Mouse (Mus musculus): Measurements from ENCODE around the gene Patj. TPM values are rescaled to one million over a fixed set of nuclear protein-coding genes. Genes with fewer than 3 reads are reported as not detected.

Gene Patj
- total and polyA plus RNA-seq, 3 experiments, result 0.19 to 0.46 TPM; not detected in 1

DNA sequence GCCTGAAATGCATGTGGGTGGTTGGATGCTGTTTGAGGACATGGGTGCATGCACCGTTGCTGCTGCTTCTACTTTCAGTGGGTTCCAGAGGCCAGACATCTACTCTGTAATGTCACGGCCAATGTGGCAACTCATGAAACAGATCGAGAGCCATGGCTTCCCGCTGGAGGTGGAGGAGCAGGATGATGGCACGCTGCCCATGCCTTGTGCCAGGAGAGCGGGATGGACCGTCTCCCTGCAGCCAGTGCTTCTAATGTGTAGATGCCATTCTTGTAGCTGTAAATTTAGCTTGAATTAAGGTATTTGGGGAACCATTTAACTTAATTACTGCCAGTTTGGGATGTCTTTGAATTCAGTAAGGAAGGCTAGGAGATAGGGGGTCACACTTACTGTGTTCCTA, 270.3 kb downstream of the Patj start:
- Histone ChIP-seq H3K4me1 (ENCODE audit: control insufficient read depth in 1 of 2, insufficient read depth in 2 of 2, low read length in 2 of 2) (no peaks in the 10 kb centered on the region), H3K4me3 (ENCODE audit: control insufficient read depth in 1 of 2, insufficient read depth in 1 of 2, low read depth in 2 of 2, low read length in 2 of 2) (no peak overlapping the region), H3K27ac (ENCODE audit: control insufficient read depth, low read depth, low read length) (no peak overlapping the region), H3K9me3 (replicated peaks; ENCODE audit: insufficient read depth, low read length) (no peaks in the 10 kb centered on the region), H3K79me2 (ENCODE audit: control insufficient read depth, insufficient read depth, low read length, poor library complexity) (no peaks in the 10 kb centered on the region), H3K27me3 (ENCODE audit: control insufficient read depth in 1 of 2, insufficient read depth in 2 of 2, low read length in 2 of 2) (no peaks in the 10 kb centered on the region), H3K9ac (ENCODE audit: control insufficient read depth, low read depth, low read length, poor library complexity, severe bottlenecking) (no peak overlapping the region), H3K36me3 (ENCODE audit: control insufficient read depth in 1 of 2, insufficient read depth in 2 of 2, low read length in 2 of 2) (no peaks in the 10 kb centered on the region)
- TF ChIP-seq GABPA (IDR thresholded peaks at IDR 0.05; ENCODE audit: low read depth, low read length) (no peak), KAT2A (conservative IDR thresholded peaks at IDR 0.05; ENCODE audit: low read depth, low read length) (no peak), USF2 (IDR thresholded peaks at IDR 0.05; ENCODE audit: borderline replicate concordance in 1 of 2, insufficient read depth in 1 of 2, low read depth in 1 of 2, low read length in 2 of 2) (no peak), MYC (IDR thresholded peaks at IDR 0.05; ENCODE audit: low read depth, low read length) (no peak), UBTF (IDR thresholded peaks at IDR 0.05; ENCODE audit: borderline replicate concordance, insufficient read depth, low read depth, low read length) (no peak), EP300 (IDR thresholded peaks at IDR 0.05; ENCODE audit: low read depth in 1 of 2, low read length in 2 of 2) (no peak), ZKSCAN1 (IDR thresholded peaks at IDR 0.05; ENCODE audit: low read depth, low read length) (no peak), BHLHE40 (IDR thresholded peaks at IDR 0.05; ENCODE audit: borderline replicate concordance, low read depth, low read length) (no peak)
- DNase-seq (ENCODE audit: low read depth, low spot score), result no peak

DNA sequence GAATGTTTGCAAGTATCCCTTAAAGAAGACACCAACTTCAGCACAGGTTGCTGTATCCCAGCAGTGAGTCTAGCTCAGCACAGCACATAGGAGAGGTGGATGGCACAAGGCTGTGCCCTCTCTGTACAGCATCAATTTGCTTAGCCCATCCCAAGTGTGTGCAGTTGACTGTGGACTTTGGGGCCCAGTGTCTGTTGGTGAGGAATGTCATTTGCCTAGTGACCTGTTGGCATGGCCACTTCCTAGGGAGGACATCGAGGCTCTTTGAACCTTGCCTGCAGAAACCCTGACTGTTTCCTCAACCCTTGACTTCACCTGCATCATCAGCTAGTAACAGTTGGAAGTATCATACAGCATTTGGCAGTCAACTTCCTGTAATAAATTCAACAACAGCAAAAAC, 270.9 kb downstream of the Patj start:
- Histone ChIP-seq H3K9me3 (replicated peaks; ENCODE audit: insufficient read depth, low read length) (no peaks in the 10 kb centered on the region), H3K27me3 (ENCODE audit: control insufficient read depth in 1 of 2, insufficient read depth in 2 of 2, low read length in 2 of 2) (no peaks in the 10 kb centered on the region), H3K4me1 (ENCODE audit: control insufficient read depth in 1 of 2, insufficient read depth in 2 of 2, low read length in 2 of 2) (no peaks in the 10 kb centered on the region), H3K27ac (ENCODE audit: control insufficient read depth, low read depth, low read length) (no peak overlapping the region), H3K79me2 (ENCODE audit: control insufficient read depth, insufficient read depth, low read length, poor library complexity) (no peaks in the 10 kb centered on the region), H3K9ac (ENCODE audit: control insufficient read depth, low read depth, low read length, poor library complexity, severe bottlenecking) (no peak overlapping the region), H3K36me3 (ENCODE audit: control insufficient read depth in 1 of 2, insufficient read depth in 2 of 2, low read length in 2 of 2) (no peaks in the 10 kb centered on the region), H3K4me3 (ENCODE audit: control insufficient read depth in 1 of 2, insufficient read depth in 1 of 2, low read depth in 2 of 2, low read length in 2 of 2) (no peak overlapping the region)
- DNase-seq (ENCODE audit: low read depth, low spot score), result no peak
- TF ChIP-seq ZKSCAN1 (IDR thresholded peaks at IDR 0.05; ENCODE audit: low read depth, low read length), result no peak
- no peak for TF ChIP-seq UBTF (IDR thresholded peaks at IDR 0.05; ENCODE audit: borderline replicate concordance, insufficient read depth, low read depth, low read length)
- no peak for TF ChIP-seq BHLHE40 (IDR thresholded peaks at IDR 0.05; ENCODE audit: borderline replicate concordance, low read depth, low read length)
- TF ChIP-seq MAX (IDR thresholded peaks at IDR 0.05; ENCODE audit: low read length), result no peak
- no peak for TF ChIP-seq POLR2AphosphoS2 (IDR thresholded peaks at IDR 0.05; ENCODE audit: low read length)
- TF ChIP-seq ETS1 (IDR thresholded peaks at IDR 0.05; ENCODE audit: low read depth, low read length), result no peak
- no peak for TF ChIP-seq MYC (IDR thresholded peaks at IDR 0.05; ENCODE audit: low read depth, low read length)
- TF ChIP-seq MYB (IDR thresholded peaks at IDR 0.05; ENCODE audit: low read depth, low read length), result no peak
- TF ChIP-seq SMC3 (IDR thresholded peaks at IDR 0.05; ENCODE audit: low read depth, low read length), result no peak
- no peak for TF ChIP-seq CHD2 (IDR thresholded peaks at IDR 0.05; ENCODE audit: low read length)
- TF ChIP-seq ZC3H11A (IDR thresholded peaks at IDR 0.05; ENCODE audit: low read depth, low read length), result no peak
- TF ChIP-seq NRF1 (IDR thresholded peaks at IDR 0.05; ENCODE audit: insufficient read depth, low read depth, low read length, poor library complexity, severe bottlenecking), result no peak
- no peak for TF ChIP-seq MXI1 (IDR thresholded peaks at IDR 0.05; ENCODE audit: low read depth, low read length)
- TF ChIP-seq RAD21 (IDR thresholded peaks at IDR 0.05; ENCODE audit: low read depth, low read length), result no peak
- no peak for TF ChIP-seq ELF1 (IDR thresholded peaks at IDR 0.05; ENCODE audit: low read depth, low read length)
